Mouse (Mus musculus) ES-CJ7 (cell line): ENCODE data around the gene Casp12.
A peak's percentile ranks its signal among the peaks of the same experiment; 100 is the strongest.
"Not testable (repeated sequence)": the region's sequence is repeated elsewhere in the genome, so short reads cannot be mapped to it uniquely, and the experiment has no call there.

ENCODE experiments used
- DNase-seq: peaks from one replicate; pipeline ENCODE4 v3.0.0; 2011; ENCODE audit warnings: low read depth, low spot score

The Casp12 gene

DNA sequence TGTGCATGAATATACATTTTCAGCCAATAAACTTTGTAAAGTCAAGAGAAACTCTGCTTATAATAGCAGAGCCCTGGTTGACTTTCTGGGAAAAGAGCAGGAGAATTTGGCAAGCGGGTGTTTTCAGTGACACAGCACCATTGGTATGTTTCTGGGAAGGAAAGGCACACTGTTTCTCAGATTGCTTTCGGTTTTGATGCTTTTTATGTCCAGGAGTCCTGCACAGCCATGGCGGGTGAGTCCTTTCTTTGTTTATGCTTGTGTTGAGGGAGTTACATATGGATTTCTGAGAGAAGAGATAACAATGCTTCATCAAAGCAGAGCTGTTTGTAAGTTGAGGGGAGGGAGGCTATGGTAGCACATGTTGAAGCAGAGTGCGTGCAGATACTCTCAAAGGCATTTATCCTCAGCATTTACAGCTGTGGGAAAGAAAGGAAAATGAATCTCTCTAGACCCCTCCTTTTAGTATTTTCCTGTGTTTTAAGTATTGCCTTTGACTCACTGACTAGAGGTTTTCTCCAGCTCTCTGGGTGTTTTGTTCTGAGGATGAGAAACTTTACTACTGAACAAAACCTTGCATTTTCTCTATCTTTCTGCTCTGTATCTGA is at the start of gene Casp12:
Gene Casp12 (plus strand): TSS at position 140 of the 608 bp plus-strand sequence.
- DNase-seq: no peak

DNA sequence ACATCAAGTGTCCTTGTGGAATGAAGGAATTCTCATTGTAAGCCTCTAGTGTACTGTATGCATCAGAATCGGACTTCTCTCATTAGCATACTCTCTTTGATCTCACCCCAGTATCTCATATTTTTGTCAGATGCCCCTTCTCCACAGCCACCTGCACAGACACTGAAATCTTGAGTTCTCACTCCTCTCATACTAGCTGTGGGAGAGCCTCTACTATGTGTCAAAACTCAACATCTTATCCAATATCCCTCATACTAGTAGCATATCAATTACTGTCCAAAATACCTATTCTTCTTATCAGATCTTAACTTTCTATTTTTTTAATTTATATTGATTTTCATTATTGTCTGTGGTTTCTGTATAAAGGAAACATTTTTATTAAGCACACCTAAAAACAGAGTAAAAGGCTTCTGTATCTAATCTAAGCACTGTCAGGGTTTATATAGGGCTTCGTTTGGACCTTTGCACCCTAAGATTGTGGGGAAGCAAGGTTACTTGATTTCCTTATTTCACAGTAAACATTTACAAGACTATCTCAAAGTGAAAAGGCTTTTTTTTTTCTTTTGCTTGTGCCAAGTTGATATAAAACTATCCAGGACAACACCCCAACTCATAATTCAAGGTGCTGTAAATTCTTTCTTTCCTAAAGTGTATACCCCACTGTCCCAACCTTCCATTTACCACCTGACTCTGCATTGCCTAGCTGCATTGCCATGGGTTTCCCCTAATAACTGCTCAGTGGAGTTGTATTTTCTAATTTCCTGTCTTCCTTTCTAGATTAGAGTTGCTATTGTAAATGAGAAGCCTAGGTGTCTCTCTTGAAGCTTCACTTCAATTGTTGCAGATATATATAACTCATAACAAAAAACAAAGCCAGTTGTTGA is 48.6 kb upstream of the Casp12 start:
- DNase-seq: no peak

DNA sequence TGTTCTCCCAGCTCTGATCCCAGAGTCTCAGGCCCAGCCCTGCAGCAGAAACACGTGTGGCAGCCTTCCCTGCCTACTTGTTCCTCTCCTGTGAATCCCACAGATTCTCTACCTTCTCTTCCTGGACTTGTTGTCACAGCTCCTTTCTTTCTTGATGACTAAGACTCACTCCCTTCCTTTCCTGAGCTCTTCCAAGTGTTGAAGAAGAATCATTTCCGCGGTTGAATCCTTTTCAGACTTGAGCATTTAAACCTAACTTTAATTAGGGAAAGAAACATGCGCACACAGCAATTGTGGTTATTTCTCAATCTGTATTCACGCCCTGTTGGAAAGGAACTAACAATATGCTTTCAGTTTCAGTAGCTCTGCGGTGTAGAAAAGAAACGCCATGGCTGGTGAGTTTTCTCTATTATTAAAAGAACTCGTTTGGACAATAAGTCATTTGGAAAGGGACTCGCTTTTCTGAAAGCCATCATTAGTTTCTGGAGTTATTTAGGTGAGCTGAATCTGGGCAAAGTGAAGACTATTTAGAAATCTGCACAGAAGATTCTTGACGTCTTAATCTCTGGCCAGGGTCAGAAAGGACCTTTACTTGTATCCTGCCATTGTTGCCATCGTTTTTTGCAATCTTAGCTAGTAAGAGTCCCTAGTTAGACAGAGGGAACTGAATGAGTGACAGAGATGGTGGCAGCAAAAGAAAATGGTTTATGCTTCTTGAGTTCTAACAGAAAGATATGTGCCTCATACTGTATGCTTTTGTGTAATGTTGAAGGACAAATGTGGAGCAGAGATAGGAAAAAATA is 46.7 kb upstream of the Casp12 start, which contains the start of gene Casp1:
Gene Casp1 (plus strand): TSS at position 189 of the 803 bp plus-strand sequence.
- DNase-seq: no peak

DNA sequence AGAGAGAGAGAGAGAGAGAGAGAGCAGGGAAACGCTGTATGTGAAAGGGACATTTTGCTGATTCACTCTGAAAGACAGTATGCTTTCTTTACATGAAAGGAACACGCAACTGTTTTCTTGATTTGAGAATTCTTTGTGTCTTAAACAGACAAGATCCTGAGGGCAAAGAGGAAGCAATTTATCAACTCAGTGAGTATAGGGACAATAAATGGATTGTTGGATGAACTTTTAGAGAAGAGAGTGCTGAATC is 46.2 kb upstream of the Casp12 start:
- no peak for DNase-seq

DNA sequence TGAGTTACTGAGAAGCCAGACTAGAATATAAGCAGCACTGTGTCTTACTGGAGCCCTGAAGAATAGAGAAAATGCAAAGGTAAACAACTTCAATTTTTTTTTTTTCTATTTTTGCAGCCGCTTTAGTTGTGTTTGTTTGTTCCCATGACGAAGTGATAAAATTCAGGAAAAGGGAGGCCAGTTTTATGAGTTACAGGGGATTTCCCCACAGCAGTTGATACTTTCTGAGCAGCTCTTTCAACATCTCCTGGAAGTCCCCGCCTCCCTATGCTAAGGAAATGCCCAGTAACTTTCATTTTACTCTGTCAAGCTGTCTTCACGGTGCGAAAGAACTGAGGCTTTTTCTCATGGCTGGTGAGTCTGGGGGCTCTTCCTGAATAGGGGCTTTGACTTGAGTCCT is 36.7 kb upstream of the Casp12 start, which contains the start of gene Casp4:
Gene Casp4 (plus strand): TSS at position 268 of the 400 bp plus-strand sequence.
- no peak for DNase-seq

DNA sequence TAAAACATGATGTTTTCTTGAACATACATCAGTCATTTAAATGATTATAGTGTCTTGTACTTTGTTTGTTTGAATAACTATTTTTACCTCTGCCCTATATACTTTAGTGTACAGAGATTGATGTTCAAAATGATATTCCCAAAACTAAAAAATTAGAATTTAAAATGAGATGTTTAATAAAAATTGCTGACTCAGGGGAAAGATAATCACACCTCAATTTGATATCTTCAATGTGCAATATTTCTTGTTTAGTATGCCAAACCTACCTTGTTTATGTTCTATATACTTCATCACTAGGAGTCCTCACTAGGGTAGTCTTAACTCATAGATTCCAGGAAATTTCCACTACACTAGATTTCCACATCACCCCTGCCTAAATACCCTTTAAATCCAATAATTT is 35.1 kb upstream of the Casp12 start:
- DNase-seq: no peak

DNA sequence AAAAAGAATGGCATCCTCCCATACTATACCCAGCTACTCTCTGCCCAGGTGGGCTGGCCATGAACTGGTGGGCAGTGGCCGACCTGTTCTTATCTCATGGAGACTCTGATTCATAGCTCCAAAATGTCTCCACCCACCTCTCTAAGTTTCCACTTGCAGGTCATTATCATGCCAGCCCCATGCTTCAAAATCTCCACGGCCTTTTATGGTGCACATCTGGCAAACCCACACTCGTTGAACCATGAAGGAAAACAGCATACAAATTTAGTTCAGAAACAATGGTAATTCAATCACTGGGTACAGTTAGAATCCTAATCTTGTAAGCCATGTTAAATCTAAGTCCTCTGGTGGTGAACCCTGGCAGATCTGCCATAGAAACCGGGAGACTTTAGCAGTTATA is 33.8 kb upstream of the Casp12 start:
- DNase-seq: no peak

DNA sequence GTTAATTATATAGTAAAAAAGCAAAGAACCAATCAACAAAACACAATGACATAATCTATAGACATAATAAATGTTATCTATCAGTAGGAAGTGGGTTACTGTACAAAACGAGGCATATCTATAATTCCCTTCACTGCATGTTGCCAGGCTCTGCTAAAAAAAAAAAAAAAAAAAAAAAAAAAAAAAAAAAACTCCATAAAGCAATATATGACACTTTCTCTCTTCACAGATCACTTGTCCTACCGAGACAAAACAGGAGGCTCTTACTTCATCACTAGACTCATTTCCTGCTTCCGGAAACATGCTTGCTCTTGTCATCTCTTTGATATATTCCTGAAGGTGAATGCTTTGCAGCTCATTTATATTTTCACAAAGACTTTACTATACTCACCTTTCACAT is 17.0 kb upstream of the Casp12 start:
- no peak for DNase-seq

DNA sequence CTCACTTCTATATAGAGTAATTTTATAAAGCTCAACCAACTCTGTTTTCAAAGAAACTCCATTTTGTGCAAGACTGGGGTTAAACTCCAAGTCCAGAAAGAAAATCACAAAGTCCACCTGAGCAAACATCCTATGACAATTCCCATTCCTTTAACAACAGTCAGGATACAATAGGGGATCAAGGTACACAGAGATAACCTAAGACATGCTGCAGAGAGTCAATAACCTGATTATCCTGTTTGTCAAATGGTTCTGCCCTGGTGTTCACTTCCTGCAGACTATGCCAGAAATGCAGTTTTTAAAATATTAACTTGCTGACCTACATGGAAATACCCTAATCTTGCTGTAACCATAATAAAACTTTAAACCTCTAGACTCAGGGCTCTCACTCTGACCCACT is 12.8 kb upstream of the Casp12 start:
- DNase-seq: no peak

DNA sequence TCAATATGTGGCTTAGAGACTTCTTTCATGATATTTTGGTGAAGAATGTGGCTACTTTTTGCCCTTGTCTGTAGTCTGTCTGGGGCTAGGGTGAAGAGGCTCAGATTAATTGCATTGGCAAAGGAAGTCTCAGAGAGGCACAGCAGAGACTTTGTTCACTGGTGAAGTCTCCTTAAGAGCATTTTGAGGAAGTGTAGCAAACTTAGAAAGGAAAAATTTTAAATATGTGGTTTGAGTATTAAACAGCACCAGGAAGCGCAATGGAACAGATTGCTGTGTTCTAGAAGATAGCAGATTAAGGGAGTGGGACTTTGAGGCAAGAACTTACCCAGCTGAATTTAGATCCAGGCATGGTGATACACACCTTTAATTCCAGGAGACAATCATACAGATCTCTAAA is 11.8 kb upstream of the Casp12 start:
- no peak for DNase-seq

DNA sequence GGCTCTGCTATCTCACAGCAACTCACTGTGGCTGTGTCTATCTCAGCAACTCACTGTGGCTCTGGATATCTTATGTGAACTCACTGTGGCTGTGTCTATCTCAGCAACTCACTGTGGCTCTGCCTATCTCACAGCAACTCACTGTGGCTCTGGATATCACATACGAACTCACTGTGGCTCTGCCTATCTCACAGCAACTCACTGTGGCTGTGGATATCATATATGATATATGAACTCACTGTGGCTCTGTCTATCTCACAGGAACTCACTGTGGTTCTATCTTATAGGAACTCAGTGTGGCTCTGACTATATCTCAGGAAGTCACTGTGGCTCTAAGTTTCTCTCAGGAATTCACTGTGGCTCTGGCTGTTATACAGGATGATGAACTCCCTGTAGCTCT is 2.1 kb upstream of the Casp12 start:
- DNase-seq: no peak

DNA sequence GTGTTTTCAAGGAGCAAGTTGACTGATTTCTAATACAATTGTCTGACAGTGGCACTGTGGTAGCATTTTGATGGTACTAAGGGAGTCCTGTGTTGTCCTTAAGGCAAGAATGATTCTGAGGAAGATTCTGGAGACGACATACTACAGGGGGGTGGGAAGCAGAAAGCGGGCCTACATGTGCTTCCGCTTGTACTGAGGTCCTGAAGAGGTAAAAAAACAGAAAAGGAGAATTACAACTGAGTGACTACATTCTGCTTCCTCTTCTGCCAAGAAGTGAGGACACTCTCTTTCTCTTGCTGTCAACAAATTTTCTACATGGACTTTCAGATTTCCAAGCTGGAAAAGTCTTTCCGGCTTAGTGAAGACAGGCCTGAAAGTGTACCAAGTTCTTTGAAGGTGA is 1.1 kb upstream of the Casp12 start:
- DNase-seq: no peak

DNA sequence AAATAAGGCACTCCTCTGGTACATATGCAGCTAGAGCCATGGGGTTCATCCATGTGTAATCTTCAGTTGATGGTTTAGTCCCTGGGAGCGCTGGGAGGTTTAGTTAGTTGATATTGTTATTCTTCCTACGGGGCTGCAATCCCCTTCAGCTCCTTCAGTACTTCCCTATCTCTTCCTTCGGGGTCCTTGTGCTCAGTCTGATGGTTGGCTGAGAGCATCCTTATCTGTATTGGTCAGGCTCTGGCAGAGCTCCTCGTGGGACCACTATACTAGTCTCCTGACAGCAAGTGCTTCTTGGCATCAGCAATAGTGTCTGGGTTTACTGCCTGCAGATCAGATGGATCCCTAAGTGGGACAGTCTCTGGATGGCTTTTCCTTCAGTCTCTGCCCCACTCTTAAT is 2.2 kb downstream of the Casp12 start:
- no peak for DNase-seq

DNA sequence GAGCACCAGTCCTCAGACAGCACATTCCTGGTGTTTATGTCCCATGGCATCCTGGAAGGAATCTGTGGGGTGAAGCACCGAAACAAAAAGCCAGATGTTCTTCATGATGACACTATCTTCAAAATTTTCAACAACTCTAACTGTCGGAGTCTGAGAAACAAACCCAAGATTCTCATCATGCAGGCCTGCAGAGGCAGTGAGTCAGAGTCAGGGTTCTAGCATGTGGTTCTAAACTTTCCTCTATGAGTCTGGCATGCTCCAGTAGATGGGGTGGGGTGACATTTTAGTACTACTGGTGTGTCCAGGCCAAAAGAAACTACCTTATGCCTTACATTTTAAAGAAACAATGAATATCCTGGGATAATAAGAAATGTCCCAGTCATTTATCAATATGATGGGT is 8.4 kb downstream of the Casp12 start:
- DNase-seq: no peak

DNA sequence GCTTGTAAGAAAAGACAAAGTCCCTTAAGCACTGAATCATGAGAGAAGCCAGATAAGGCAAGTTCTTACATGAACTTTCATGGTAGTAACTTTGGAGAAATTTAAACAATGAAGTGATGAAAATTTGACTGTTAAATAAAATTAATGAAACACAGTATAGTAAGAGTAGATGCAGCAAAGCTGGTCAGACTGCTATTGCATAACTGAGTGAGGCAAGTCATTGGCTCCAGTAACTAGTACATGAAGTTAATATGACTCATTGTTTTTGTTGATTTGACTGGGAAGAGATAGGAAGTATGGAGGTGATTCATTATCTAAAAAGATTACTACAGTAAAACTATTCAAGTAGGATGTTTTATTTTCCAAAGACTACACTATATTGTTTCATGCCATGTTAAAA is 11.6 kb downstream of the Casp12 start:
- DNase-seq: no peak

DNA sequence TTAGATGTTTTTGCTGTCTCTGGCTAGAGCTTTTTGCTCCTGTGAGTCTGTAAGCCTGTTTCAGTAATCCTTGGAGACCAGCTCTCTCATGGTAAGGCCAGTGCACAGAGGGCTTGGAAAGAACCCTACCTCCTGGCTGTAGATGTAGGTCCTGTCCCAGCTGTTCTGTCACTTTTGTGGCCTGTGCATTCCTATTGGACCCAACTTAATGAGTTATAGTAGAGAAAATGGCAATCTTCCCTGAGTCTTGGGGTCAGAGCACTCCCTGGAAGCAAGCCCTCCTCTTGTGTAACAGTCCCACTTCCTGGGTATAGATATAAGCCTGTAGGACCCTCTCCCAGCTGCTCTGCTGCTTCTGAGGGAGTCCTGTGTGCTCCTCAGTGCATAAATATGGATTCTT is 48.3 kb downstream of the Casp12 start:
- DNase-seq: no peak

DNA sequence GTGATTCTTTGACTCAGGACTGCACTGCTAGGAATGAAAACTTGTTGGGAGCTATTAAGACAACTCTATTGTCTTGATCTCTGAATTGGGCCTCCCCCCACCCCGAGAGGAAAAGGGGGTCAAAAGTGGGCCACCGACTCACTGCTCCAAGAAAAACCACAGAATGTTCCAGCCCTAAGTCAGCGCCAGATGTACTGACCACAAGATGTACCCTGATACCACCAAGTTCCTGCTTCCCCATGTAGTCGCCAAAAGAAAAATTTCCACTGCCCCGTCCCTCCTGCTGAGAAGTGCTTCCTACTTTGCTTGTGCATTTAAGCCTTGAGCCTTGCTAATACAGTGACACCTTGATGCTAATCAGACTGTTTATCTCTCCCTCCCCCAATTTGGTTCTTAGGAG is 50.6 kb downstream of the Casp12 start:
- DNase-seq: not testable (repeated sequence)

DNA sequence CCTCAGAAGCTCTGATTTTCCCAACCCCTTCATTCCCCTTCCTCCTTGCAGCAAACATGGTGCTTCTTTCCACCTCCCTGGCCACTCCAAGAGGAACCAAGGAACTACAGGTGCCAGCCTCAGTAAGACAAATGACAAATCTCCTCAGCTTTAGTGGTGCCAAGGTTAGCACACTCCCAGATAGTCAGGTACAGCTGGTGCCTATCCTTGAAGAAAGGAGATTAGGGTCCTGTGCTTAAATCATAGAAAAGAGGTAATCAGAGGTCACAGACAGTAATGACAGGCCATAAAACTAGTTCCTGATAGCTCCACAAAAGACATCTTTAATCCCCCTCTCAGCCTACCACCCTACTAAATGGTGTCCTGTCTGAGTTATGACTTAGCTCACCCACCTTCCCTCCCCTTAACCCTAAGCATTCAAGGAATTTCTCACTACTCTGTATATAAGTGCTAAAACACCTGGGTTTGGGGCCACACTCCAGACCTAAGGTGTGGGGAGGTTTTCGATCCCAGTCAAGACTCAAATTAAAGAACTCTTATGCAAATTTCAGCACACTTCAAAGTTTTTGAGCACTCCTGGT is 65.8 kb downstream of the Casp12 start:
- no peak for DNase-seq

DNA sequence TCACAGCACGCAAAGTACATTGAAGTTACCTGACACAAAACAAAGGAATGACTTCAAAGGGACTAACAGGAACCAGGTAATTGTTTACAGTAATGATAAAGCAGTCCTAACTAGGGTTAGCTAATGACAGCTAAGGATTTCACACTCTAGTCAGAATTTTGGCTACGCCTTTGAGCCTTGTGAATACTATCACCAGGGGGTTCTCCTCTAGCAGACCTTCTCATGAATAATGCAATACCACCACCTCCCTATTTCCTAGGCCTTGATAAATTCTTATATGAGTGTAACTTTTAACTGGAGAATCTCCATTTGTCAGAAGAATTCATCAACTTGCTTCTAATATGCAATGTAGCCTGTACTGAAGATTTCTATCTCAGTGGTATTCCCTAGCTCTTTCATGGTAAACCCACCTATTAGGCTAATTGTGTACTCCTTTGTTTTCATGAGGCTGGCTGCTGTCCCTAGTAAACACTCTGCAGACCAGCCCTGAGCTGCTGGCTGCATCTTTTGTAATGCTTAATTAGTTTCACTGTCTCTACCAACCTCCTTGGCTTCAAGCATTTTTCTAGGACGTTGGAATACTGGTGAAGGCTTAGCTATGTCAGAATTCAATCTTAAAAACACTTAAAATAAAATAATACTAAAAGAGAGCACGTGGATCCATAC is 67.3 kb downstream of the Casp12 start:
- DNase-seq: peak; percentile 73

DNA sequence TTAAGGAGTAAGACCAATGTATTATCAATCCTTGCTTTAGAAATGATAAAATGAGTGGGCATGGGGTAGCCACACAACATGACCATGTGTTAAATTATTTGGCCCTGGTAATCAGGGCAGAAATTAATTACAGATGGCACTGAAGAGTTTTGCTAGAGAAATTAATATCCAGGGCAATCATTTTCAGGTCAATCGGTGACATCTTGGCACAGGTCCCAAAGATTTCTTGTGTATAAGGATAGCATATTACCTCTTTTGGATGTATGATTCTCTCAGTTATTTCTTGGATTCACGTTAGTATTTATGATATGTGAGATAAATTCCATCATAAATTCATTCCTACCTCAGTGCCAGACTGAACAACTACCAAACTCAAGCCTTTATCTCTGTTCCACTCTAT is 72.6 kb downstream of the Casp12 start:
- no peak for DNase-seq
